Mouse (Mus musculus): ENCODE data around the gene Cbx4.

Gene Cbx4

DNA sequence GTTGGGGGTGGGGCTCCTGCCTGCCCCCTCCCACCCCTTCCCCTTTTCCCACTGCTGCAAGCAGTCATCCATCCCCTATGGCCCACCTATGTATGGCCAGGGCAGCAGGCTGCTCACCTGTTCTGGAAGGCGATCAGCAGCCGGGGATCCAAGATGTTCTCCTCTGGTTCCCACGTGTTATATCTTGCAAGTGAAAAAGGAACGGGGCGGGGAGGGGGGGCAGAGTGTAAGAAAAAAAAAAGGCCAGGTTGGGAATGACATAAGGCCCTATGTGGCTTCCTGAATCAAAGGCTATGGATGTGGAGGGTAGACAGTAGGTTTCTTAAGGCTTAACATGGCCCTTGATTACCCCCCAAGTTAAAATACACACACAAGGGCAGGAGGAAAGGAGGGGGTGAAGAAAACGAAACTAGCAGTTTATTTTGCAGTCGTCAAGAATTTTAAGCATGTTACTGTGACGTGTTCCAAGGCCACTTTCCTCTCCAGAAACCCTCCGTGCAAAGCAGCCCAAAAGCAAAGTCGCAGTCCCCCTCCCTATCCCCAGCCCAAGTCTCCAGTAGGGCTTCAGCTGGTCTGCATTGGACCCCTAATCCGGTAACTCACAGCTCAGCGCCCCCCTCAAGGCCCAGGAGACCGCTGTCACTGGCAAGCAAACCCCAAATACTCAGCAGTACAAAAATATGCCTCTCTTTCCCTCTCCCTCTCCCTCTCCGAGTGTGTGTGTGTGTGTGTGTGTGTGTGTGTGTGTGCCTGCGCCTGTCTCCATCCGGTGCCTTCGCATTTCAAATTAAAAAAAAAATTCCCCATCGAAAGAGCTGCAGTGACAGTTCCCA lies 1.4 kb downstream of the Cbx4 start:
- peak; percentile 49 to 53 for DNase-seq (ENCODE audit: low spot score in 2 of 2)

- peak in 1 of 2 experiments; percentile 46 for DNase-seq (ENCODE audit: low spot score in 2 of 2)
These were observed 2.1 kb downstream of the Cbx4 start for GRCm38 (mm10) chr11:119083724-119084445.

DNA sequence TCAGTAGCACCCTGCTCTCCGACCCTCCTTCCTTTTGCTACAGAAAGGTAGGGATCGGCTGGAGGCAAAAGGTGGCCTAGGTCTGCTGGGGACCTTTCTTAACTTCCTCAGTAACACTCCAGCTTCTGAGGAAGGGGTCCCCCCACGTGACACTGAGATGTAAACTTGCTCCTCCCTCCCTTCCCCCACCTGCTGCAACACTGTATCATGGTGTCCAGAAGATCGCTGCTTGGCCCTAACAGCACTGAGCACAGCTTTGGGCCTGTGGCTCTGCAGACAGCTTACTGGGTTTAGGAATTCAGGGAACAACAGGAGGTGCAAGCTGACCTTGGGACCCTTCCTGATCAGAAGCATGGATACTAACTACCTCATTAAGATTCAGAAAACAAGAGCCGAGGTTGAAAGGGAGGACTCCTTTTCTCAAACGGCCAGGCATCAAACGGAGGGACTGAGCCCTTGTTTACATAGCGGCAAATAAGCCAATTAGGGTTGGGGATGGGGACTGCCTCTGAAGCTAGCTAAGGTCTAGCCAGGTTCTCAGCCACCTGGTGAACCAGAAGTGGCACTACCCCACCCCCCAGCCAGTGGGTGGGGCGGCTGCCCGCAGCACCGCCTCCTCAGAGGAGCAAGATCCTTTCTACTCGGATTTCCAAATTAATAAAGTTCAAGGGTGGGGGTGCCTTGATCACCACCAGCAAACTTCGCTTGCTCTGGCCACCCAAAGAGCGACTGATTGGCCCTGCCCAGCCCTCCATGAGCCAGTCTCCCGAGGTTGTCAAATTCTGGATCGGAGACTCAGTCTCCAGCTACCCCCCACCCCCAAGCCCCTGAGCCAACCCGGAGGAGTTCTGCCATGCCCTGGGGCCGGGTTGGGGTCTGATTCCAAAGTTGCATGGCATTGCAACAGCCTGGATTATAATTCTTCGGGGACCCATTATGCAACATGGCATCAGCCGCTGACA lies 3.1 kb downstream of the Cbx4 start:
- DNase-seq (ENCODE audit: low spot score in 2 of 2) = no peak

DNA sequence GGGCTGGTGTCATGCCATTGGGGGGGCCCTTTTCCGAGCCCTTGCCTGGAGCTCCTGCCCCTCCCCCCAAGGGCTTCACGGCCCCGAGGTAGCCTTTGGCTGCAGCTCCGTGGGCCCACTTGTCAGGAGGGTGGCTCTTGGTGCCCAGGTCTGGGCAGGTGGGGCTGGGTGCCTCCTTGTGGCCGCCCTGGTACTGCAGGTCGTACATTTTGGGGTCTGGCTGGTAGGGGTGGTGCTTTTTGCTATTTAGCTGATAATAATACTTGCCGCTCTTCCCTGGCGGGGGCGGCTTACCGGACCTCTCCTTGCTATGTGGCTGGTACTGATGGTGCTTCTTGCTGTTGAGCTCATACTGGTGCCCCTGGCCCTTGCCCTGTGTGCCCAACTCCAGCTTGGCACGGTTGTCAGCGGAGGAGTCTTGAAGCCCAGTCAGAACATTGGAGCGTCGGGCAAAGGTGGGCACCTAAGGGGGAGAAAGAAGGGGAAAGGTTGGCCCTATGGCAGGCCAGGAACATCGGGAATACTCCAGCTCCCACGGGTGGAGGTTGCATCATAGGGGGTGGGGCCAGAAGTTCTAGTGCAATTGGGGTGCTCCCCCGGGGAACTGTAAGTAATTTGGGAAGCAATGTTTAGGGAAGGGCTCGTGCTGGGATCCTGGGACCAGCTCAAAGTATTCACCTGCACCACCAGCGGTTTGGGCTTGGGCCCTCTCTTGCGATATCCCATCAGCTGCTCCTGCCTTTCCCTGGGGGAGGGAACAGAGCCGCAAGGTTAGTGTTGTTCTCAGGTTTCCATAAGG lies 4.0 kb downstream of the Cbx4 start:
- peak in 1 of 2 experiments; percentile 24 for DNase-seq (ENCODE audit: low spot score in 2 of 2)

DNA sequence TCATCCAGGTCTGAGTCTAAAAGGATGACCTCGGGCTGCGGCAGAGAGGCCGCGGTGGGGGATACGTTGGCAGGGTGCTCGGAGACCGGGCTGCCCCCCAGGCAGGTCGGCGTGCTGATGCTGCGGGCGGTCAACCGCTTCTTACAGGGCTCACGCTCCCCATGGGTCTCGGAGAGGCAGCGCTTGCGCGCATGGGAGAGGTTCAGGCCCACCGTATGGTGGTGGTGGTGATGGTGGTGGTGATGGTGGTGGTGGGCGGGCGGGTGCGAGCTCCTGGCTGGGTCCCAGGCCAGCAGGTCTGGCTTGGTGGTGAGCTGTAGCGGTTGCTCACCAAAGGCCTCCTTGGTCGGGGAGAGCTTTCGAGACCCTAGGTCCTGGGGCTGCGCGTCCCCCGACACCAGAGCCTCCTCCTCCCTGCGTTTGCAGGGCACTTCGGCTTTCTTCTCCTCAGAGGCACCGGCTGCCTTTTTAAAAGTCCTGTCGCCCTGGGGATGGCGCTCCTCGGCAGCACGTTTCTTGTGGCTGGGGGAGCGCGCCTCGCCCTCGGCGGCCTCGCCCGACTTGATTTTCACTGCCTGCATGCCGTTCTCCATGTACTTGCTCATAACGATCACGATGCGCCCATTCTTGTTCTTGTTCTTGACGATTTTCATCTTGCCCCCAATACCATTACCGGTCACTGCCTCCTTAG lies 4.7 kb downstream of the Cbx4 start:
- no peak for DNase-seq (ENCODE audit: low spot score in 2 of 2)

DNA sequence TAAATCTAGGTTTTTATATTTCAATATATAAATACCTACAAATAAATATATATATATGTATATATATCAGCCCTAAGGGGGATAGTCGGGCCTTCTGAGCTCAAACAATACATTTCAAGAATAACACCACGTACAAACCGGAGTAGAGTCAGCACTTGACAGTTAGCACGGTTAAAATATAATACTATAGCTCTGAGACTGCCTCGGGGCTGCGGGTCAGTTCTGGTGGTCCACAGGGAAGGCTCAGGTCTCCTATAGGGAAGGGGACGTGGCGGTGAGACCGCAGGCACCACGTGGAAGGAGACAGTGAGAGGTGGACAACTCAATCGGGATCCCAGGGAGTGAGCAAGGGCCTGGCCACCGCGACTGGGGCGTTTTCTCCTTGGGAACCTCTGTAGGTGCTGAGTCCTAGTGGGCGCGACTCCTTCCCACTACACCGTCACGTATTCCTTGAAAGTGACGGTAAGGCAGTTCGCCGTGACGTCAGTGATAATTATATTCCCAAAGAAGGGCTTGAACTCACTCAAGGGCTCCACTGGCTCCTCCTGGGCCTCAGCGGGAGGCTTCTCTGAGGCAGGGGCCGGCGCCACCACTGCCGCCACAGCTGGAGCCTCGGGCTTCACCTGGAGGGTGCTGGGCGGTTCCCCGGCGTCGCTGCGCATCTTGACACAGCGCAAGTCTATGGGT lies 5.4 kb downstream of the Cbx4 start:
- no peak for DNase-seq (ENCODE audit: low spot score in 2 of 2)

- no peak for DNase-seq (ENCODE audit: low spot score in 2 of 2)
These were observed 6.6 kb downstream of the Cbx4 start for GRCm38 (mm10) chr11:119079445-119079837.

GRCm38 (mm10) chr11:119078691-119079444 lies 7.2 kb downstream of the Cbx4 start:
- peak in 1 of 2 experiments; percentile 43 for DNase-seq (ENCODE audit: low spot score in 2 of 2)

DNA sequence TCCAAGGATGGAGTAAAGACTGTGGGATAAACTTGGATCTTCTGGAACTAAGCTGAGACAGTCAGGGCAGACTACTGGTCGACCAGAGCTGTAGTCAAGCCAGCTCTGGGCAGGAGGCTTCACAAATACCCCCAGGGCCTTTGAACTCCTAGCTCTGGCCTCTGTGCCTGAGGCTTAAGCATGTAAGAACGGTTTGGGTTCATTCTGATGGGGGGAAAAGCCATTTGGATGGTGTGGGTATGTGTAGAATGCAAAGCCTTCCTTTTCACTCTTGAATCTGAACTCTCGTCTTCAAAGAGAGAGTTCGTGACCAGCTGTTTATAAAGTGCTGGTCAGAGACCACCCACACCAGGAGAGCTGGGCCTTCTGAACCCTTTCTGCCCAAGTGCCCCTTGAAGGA lies 8.3 kb downstream of the Cbx4 start:
- no peak for DNase-seq (ENCODE audit: low spot score in 2 of 2)

- DNase-seq (ENCODE audit: low spot score in 2 of 2) = no peak
These were observed 10.2 kb downstream of the Cbx4 start for GRCm38 (mm10) chr11:119075805-119076204.

DNA sequence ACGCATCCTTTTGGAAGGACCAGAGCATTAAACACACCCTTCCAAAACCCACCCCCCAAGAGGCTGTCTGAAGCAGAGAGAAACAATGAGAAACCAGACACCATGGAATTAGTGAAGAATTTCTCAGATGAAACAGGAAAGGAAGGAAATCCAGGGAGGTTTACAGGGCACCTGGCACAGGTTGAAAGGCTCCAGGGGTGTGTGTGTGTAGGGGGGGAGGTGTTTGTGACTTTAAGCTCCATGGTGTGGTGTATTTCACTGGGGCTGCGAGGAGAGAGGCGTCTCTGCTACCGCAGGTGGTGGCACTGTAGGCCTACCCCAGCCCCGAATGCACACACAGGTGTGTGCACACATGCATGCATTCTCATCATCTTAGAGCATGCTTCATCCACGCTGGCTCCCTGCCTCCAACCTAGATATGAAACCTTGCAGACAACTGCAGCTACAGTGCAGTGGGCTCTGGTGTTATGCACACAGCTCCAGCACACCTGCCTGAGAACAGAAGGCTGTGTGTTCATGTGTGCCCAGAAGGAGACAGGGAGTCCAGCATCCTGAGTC lies 12.1 kb downstream of the Cbx4 start:
- no peak for DNase-seq (ENCODE audit: low spot score in 2 of 2)

GRCm38 (mm10) chr11:119072986-119073385 lies 13.0 kb downstream of the Cbx4 start:
- DNase-seq (ENCODE audit: low spot score in 2 of 2) = no peak

- DNase-seq (ENCODE audit: low spot score in 2 of 2) = no peak
These were observed 13.8 kb downstream of the Cbx4 start for GRCm38 (mm10) chr11:119072239-119072638.

- DNase-seq (ENCODE audit: low spot score in 2 of 2) = no peak
These were observed 19.2 kb downstream of the Cbx4 start for GRCm38 (mm10) chr11:119066841-119067240.

GRCm38 (mm10) chr11:119059256-119059655 lies 26.8 kb downstream of the Cbx4 start:
- no peak for DNase-seq (ENCODE audit: low spot score in 2 of 2)

GRCm38 (mm10) chr11:119058041-119058995 lies 27.7 kb downstream of the Cbx4 start:
- DNase-seq (ENCODE audit: low spot score in 2 of 2) = no peak

DNA sequence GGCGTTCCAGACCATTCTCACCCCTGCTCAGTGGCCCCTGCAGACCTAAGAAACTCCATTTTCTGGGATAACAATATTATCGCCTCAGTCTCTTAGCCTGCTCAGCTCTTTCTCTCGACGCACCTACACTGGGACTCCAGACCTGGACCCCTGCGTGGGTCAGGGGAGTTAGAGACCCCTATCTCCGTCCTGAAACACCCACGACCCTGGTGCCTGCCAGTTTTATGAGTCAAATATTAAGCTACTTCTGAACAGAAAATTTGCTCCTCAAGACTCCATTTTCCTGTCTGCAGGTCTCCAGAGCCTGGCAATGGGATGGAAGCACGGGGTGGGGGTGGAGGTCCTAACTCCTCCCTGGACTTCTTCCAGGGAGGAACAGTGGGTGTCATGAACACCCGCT lies 28.7 kb downstream of the Cbx4 start:
- DNase-seq (ENCODE audit: low spot score in 2 of 2) = no peak
